Mouse (Mus musculus) liver (tissue): ENCODE measurements around the gene Atpif1.
A peak's percentile ranks its signal among the peaks of the same experiment; 100 is the strongest.
"Not testable (repeated sequence)": the region's sequence is repeated elsewhere in the genome, so short reads cannot be mapped to it uniquely, and the experiment has no call there.

ENCODE experiments used
- DNase-seq: peaks from one replicate; pipeline ENCODE4 v3.0.0-alpha.2; 2020; ENCODE audit warnings: mixed read lengths

Gene Atpif1

GRCm38 (mm10) chr4:132532981-132533916 is at the start of gene Atpif1:
TSS of gene Atpif1 (minus strand) at chr4:132533659.
- DNase-seq: peak; percentile 99

GRCm38 (mm10) chr4:132574809-132575347 is 41.4 kb upstream of the Atpif1 start:
- no peak for DNase-seq

DNA sequence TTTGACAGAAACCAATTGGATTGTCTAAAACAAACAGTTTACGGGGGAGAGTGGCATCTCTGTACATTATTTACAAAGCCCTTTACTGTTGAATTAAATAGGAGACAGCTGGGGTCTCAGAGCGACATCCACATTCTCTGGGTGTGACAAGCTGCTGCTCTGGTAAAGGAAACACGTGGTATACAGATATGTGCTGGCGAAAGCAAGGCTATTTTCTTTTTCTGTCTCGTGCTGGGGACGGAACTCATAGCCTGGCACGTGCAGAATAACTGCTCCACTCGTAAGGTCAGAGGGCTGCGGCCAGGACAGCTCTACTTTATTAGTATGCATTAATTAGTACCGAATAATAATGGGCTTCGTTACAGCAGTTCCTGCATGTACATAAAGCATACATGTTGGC is 39.9 kb upstream of the Atpif1 start:
- DNase-seq: no peak

GRCm38 (mm10) chr4:132571190-132571589 is 37.7 kb upstream of the Atpif1 start:
- no peak for DNase-seq

GRCm38 (mm10) chr4:132569115-132569514 is 35.7 kb upstream of the Atpif1 start:
- no peak for DNase-seq

DNA sequence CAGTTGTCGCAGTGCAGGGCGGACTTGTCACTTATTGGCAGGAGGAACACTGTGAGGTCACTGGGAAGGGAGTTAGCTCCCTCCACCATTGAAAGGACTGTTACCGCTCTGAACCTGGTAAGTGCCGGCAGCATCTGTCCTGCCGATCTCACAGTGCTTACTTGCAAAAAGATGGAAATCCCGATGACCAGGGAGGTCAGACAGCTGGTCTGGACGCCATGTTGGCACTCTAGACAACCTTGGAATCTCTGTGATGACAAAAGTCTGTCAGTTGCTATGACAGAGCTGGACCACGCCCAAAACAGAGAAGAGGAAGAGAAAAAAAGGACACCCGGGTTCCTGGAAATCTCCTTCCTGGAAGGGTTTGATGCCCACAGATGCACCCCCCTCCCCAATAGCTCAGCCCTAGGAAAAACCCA is 33.9 kb upstream of the Atpif1 start:
- no peak for DNase-seq

- no peak for DNase-seq
Measured at GRCm38 (mm10) chr4:132565089-132565747, 31.8 kb upstream of the Atpif1 start.

DNA sequence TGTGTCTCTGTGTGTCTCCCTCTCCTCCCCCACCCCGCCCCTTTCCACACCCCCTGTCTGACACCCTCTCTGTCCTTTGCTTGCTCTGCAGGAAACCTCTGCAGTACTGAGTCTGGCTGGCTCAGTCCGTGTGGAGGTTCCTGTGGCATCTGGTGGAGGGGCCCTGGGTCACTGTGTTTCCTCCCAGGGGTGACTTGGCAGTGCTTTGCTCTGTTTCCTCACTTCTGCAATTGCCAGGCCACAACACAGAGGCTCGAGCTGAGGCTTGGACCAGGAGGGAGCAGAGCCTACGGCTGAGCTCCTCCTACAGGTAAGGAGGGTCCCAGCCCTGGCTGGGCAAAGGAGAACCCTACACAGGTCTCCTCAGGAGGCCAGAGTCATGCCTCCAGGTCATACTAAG is 30.5 kb upstream of the Atpif1 start, which contains the start of gene Ptafr:
Gene Ptafr, plus strand, starts transcription at position 103 of the 400 bp plus-strand sequence.
- DNase-seq: peak; percentile 56

DNA sequence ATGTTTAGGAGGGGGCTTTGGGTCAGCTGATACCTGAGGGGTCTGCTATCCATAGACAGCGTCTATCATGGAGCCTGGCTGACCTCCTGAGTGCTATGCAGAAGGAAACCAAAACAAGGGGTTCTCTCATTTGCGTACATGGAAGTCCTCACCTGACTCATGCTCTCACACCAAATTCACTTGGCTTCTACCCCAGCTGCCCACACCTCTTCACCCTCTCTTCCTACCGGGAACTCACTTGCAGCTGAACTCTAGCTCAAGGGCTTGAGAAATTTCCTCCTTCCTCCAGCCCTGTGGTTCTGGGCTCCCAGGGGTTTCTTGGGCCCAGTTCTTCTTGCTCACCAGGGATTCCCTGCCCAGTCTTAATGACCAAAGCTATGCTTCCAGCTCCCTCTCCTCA is 29.8 kb upstream of the Atpif1 start:
- no peak for DNase-seq

DNA sequence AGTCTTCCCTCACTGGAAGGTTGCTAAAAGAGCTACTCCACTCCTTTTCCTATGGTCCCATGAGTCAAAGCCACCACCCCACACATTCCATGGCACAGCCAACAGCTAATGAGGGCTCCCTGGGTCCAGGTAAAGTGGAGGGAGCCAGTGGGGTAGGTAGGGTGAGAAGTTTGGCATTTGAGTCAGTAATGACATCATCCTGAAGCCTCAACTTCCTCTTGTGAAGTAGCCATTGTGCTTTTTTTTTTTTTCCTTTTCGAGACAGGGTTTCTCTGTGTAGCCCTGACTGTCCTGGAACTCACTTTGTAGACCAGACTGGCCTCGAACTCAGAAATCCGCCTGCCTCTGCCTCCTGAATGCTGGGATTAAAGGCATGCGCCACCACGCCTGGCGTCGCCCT is 22.1 kb upstream of the Atpif1 start:
- DNase-seq: not testable (repeated sequence)

DNA sequence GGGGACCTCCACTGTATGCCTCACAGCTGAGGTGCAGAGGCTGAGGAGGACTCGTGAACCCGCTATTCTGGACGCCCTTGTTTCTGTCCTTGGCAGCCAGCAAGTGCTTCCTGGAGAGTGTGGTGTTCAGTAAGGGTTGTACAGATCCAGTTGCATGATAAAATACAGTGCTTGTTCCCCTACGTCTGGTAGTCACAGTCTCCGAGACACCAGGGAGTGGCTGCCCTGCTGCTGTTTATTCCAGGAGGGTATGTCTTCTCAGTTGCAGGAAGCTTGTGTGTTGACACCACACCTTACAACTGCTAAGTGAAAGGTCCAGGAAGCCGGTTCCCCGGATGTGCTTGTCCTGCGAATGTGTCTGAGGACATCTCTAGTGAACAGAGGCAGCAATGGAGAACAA is 21.2 kb upstream of the Atpif1 start:
- no peak for DNase-seq

- no peak for DNase-seq
Measured at GRCm38 (mm10) chr4:132554221-132554620, 20.8 kb upstream of the Atpif1 start.

- peak; percentile 71 for DNase-seq
Measured at GRCm38 (mm10) chr4:132545851-132546250, 12.4 kb upstream of the Atpif1 start.

DNA sequence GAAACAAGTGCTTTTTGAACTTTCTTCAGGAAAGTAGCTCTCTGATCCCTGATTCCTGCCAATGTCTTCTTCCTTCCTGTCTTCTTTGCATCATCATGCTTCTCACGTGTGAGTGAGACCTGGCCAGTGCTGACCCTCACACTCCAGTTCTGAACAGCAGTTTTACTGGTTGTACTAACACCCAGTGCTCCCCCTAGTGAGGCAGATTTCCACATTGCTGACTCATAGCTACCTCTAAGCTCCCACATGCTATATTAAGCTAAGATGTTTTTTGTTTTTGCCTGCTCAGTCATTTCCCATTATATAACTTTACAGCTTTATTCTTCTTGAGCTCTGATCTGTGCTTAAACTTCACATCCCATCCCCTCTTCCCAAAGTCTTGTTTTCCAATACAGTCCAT is 9.3 kb upstream of the Atpif1 start:
- no peak for DNase-seq

DNA sequence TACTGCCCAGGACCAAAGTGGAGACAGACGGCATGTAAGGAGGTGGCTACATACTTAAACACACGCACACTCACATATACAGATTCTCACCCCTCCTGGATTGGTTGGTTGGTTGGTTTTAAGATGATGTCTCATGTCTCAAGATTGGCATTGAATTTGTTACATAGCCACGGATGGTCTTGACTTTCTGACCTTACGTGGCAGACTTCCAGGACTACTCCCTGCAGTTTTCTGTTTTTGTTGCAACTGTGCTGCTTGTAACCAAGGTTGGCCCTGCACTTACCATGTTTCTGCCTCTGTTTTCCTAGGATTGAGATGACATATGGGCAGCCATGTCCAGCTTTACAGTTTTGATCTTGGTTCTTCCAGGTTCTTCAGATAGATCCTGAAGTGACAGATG is 8.0 kb upstream of the Atpif1 start:
- DNase-seq: no peak

GRCm38 (mm10) chr4:132539481-132539880 is 6.0 kb upstream of the Atpif1 start:
- no peak for DNase-seq

DNA sequence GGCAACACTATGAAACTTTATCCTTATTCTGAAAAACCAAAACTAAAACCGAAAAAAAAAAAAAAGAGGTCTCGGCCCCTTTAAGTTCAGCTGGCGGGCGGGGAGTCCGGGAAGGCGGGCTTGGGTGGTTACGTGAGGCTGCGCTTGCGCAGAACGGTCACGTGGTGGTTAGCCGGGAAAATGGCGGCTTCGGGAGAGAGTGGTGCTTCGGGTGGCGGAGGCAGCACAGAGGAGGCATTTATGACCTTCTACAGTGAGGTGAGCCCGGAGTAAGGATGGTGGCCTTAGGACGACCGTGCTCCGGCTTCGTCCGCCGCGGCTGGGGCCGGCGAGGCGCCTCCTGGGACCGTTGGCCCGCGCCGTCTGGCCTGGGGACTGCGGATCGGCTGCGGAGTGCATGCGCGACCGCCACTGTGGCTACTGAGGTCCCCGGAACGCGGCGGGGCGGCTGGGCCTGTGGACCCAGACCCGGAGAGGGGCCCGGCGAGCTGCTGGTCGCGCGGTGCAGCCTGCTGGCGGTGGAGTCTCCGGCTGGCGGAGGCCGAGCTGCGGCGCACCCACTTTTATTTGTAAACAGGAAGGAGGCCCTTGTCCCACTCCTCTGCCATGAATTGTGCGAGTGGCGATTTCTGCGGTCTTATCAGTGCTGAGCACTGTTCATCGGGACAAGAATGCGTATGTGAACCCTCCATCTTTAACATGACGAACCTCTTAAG is 2.1 kb upstream of the Atpif1 start, which contains the start of gene Dnajc8:
Gene Dnajc8, plus strand, starts transcription at position 145 of the 716 bp plus-strand sequence.
- DNase-seq: peak; percentile 96

- peak; percentile 55 for DNase-seq
Measured at GRCm38 (mm10) chr4:132532496-132532895, 963 bp downstream of the Atpif1 start.

DNA sequence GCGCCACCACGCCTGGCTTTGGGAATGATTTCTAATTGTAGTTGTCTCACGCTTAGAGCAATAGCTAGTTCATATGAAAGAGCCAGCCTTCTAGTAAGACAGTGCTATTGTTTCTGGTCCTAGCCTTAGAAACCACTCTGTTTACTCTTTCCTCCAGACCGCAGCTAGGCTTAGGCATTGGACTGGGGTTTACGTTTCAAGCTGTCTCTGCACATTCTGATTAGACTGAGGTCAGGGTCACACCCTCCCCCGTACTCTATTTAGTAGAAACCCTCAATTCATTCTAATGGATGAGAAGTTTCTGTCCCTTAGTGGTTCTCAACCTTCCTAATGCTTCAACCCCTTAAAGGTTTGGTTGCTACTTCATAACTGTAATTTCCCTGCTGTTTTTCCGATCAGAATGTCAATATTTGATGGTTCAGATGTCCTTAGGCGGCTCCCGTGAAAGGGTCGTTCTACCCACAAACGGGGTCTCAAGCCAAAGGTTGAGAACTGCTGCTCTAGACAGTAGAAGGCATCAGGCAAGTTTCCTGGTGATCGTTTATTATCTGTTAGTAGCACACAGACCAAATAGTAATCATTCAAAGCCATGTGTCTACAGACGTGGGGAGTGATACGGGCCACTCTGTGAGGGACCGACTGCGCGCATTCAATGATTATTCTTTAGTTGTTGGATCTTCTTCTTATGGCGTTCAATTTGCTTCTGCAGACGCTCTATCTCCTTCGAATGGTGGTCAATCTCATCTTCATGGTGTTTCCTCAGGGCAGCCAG is 3.2 kb downstream of the Atpif1 start:
- DNase-seq: peak; percentile 74

DNA sequence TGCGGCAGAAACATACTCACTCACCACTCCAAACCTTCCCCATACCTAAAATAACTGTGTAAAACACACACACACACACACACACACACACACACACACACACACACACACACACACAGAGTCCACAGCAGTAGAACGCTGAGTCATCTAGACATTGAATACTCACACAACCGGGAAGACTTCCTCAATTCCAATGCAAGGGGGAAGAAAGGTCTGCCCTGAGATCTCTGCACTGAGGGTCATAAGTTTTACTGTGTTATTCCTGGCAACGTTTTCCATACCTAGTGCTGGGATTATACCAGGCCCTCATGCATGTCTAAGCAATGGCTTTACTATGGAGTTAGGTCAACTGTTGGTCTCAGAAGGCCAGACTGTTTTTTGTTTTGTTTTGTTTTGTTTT is 4.1 kb downstream of the Atpif1 start:
- DNase-seq: peak; percentile 46

- DNase-seq: no peak
Measured at GRCm38 (mm10) chr4:132527917-132528522, 5.4 kb downstream of the Atpif1 start.

- peak; percentile 36 for DNase-seq
Measured at GRCm38 (mm10) chr4:132526678-132527077, 6.8 kb downstream of the Atpif1 start.
